Mouse (Mus musculus): ENCODE results near the gene Fmo1. TPM values are rescaled to one million over a fixed set of nuclear protein-coding genes. Genes with fewer than 3 reads are reported as not detected.

The Fmo1 gene
- polyA plus RNA-seq, 1 experiment from 2014 or later, result 19.1 TPM

DNA sequence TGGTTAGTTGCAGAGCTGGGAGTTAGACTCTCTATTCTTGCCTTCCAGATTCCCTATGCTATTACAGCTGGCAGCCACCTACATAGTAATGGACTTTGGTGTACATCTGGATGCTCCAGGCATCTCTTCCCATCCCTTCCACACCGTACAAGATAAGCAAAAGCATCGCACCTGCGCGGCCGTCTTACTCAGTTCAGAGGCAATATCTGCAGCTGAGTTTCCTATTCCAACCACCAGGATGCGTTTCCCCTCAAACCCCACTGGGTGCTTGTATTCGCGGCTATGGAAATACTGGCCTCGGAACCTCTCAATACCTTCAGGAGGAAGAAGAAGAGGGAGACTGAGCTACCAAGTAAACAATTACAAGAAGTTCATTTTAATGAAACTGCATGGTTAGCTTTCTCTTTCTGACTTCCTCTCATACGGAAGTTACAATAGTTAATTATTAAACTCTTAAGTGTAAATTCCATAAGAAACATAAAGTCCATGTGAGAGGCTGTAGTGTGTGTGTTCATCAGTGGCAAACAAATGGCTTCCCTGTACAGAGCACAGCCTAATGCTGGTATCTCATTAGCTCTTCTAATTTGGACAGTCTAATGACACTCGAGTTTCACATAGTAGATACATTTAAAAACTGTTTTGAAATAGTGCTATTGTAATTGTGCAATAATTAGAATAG, 19.9 kb upstream of the Fmo1 start:
- ChIA-PET CTCF (interaction anchor here (1.4 to 1.5 kb wide), 2 partner anchors 11 kb away, joined by 3 to 4 read pairs; no protein-coding TSS in a partner anchor), POLR2A (no interaction called here)
- ATAC-seq (no peak), DNase-seq (ENCODE audit: low read depth, low spot score) (no peak)
- peak; percentile 10 for TF ChIP-seq CTCF (IDR thresholded peaks at IDR 0.05)
- peaks cover 22% of the 10 kb centered on the region for H3K27me3 ChIP-seq
- in situ Hi-C loops (cut with MboI; ENCODE audit: low pct_unique_long_range_greater_than_20kb), result loop anchor here (25.0 kb wide), 1 partner anchor 1026 kb away; no protein-coding TSS in a partner anchor

DNA sequence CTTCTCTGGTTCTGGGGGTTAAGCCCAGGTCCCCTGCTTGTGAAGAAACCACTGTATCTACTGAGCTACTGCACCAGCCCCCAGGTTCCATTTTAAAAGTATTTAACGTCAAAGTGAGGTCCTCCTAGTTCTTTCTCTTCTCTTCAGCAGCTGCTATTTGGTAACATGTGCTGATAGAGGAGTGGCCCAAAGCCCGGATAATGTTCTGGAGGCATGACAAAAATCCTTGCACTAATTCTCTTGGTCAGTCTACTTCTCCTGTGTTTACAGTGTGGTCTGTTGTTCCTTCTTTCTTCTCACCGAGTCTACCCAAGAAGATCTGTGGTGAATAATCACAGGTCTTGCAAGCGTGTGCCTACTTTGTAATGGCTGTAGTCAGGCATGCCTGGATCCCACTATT, 16.3 kb upstream of the Fmo1 start:
- H3K27me3 ChIP-seq, result peaks cover 14% of the 10 kb centered on the region
- ATAC-seq (no peak), DNase-seq (ENCODE audit: low read depth, low spot score) (no peak)
- in situ Hi-C loops (cut with MboI; ENCODE audit: low pct_unique_long_range_greater_than_20kb), result loop anchor here (25.0 kb wide), 1 partner anchor 1030 kb away; no protein-coding TSS in a partner anchor
- ChIA-PET POLR2A (no interaction called here), CTCF (interaction anchor here (0.8 kb wide), 1 partner anchor 21 kb away, joined by 3 read pairs; no protein-coding TSS in a partner anchor)
- TF ChIP-seq CTCF (IDR thresholded peaks at IDR 0.05), result no peak

DNA sequence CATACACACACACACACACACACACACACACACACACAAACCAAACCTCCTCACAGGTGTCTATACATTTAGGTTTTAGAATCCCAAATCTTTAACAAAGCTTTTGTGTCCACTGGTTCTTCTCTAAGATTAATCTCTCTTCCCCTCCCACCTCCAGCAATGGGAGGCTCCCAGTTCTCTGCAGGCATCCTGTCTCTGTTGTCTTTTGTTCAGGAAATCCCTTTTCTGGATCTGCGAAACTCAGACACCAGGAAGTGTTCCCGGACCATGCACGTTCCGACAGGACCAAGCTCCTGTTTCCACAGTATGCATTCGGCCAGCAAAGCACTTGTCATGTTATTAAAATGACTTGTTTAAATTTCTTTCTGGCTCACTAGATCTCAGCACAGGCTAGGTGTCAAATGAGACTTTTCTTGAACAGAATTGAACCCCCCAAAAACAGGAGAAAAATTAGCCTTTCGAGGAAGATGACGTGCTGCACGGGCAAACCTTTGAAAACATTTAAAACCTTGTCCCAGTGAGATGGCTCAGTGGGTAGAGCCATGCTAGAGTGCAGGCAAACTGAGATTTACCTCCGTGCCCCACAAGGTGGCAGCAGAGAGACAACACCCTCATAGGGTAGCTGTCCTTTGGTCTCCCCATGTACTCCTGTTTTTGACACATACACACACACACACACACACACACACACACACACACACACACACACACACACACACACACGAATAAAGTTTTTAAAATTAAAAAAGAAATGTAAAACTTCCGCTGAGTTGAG, 13.4 kb upstream of the Fmo1 start:
- TF ChIP-seq CTCF (IDR thresholded peaks at IDR 0.05), result peak; percentile 65
- peaks cover 21% of the 10 kb centered on the region for H3K27me3 ChIP-seq
- no peak for DNase-seq (ENCODE audit: low read depth, low spot score)
- in situ Hi-C loops (cut with MboI; ENCODE audit: low pct_unique_long_range_greater_than_20kb), result loop anchor here (25.0 kb wide), 1 partner anchor 1033 kb away; no protein-coding TSS in a partner anchor
- ChIA-PET CTCF (interaction anchor here (0.6 to 1.1 kb wide), 5 partner anchors 16 to 85 kb away, joined by 3 read pairs; no protein-coding TSS in a partner anchor), POLR2A (interaction anchor here (0.6 to 0.7 kb wide), 2 partner anchors 14 to 19 kb away, joined by 3 to 5 read pairs; no protein-coding TSS in a partner anchor)
- ATAC-seq, result no peak

DNA sequence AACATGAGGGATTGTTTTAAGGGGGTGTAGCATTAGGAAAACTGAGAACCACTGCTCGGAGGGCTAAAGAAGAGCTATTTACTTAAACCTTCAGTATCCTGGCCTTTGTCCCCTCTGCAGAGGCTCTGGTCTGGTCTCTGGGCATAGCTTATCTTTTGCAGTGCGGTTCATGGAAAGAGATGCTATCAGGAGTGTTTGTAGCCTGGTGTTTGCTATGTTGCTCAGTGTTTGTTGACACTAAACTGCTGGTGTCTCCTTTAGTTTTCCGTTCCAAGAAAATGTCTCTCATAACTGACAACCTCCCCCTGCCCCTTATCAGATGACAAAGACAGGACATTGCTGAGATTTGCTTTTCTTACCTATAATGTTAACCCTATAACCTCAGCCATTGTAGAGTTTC, 8.7 kb upstream of the Fmo1 start:
- CTCF ChIA-PET, result interaction anchor here (0.6 to 1.5 kb wide), 4 partner anchors 11 to 109 kb away, joined by 3 to 4 read pairs (median 3); no protein-coding TSS in a partner anchor
- DNase-seq (ENCODE audit: low read depth, low spot score), result no peak
- H3K27me3 ChIP-seq, result peaks cover 24% of the 10 kb centered on the region
- no peak for ATAC-seq
- in situ Hi-C loops (cut with MboI; ENCODE audit: low pct_unique_long_range_greater_than_20kb), result loop anchor here (25.0 kb wide), 1 partner anchor 1037 kb away; no protein-coding TSS in a partner anchor
- TF ChIP-seq CTCF (IDR thresholded peaks at IDR 0.05), result no peak
- POLR2A ChIA-PET, result interaction anchor here (0.8 kb wide), 1 partner anchor 198 kb away, joined by 3 read pairs; no protein-coding TSS in a partner anchor

DNA sequence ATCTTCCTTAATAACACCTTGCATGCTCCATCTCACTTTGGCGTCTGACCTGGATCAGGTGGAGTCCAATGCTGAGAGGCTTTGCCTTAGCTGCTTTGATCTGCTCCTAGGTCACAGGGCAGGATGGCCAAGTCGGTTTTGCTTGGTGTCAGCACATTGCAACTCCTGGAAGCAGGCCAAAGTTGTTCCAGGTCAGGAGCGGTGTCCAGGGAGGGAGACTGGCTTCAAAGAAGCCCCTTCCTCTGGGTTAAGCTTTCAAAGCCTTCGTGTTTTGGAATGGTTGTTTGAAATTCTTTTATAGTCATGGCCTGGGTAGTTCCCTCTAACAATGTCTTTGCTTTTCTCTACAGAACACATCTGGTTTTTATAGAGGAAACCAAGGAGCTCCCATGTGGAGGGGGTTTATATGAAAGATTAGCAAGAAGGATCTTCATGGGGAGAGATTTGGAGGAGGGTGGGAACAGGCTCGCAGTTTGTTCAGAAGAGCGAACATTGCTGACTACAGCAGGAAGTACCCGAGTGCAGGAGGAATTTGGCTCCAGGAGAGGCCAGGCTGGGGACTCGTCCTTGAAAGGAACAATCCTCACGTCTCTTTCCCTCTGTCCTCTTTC, 5.4 kb upstream of the Fmo1 start:
- in situ Hi-C loops (cut with MboI; ENCODE audit: low pct_unique_long_range_greater_than_20kb), result no loop called here
- H3K27me3 ChIP-seq, result peaks cover 20% of the 10 kb centered on the region
- ChIA-PET POLR2A (no interaction called here), CTCF (no interaction called here)
- no peak for TF ChIP-seq CTCF (IDR thresholded peaks at IDR 0.05)
- DNase-seq (ENCODE audit: low read depth, low spot score) (no peak), ATAC-seq (no peak)

DNA sequence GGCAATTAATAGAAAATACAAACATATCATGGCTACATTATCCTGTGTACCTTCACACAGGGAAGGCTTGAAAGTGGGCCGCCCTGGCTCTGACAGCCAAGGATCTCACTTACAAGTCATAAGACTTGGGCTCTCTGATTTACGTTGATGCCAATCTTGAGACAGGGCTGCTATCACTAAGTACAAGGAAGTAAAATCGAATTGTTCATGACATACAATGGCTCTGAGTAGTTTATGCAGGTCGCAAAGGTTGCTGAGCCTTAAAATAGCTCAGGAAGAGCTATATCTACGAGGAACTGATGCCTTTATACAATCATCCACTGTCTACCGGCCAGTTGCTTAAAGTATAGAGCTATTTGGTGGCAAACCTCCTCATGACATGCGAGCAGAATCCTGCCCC, 4.6 kb upstream of the Fmo1 start:
- in situ Hi-C loops (cut with MboI; ENCODE audit: low pct_unique_long_range_greater_than_20kb), result no loop called here
- POLR2A ChIA-PET, result no interaction called here
- H3K27me3 ChIP-seq, result peaks cover 16% of the 10 kb centered on the region
- no peak for TF ChIP-seq CTCF (IDR thresholded peaks at IDR 0.05)
- DNase-seq (ENCODE audit: low read depth, low spot score) (no peak), ATAC-seq (no peak)
- CTCF ChIA-PET, result no interaction called here

DNA sequence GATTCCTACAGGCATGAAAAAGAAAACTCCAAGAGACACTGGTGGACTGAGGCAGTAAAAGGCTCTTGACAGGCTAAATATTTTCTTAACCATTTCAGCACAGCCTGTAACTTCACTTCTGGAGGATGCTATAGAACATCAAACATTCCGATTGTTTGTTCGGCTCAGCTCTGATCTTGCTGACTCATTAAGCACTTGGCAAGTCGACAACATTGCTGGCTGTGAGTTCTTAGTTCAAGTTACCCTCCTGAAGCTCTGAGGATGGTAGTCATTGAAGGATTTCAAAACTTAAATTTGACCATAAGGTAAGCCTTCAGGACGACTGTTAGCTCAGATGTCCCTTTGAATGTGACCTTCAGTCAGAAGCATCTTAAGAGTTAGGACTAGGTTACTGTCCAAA, 986 bp upstream of the Fmo1 start:
- no peak for DNase-seq (ENCODE audit: low read depth, low spot score)
- CTCF ChIA-PET, result no interaction called here
- POLR2A ChIA-PET, result no interaction called here
- no peak for TF ChIP-seq CTCF (IDR thresholded peaks at IDR 0.05)
- ATAC-seq, result no peak
- in situ Hi-C loops (cut with MboI; ENCODE audit: low pct_unique_long_range_greater_than_20kb), result no loop called here
- H3K27me3 ChIP-seq, result peaks cover 13% of the 10 kb centered on the region

DNA sequence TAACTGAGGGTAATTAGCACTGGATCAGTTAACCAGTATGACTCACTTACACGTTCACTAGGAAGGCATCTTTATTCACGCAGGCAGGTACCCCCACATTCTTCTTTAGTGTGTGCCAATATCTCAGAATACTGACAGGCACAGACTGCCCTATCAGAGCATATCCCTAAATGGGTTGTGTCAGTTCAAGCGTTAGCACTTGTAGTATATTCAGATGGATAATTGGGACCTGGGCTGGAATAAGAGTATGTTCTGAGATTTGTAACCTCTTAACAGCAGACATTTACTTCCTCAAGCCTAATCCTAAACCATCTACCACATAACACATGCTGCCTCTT, 948 bp downstream of the Fmo1 start:
- ATAC-seq (no peak), DNase-seq (ENCODE audit: low read depth, low spot score) (no peak)
- no peak for TF ChIP-seq CTCF (IDR thresholded peaks at IDR 0.05)
- ChIA-PET POLR2A (no interaction called here), CTCF (no interaction called here)
- H3K27me3 ChIP-seq, result peaks cover 4% of the 10 kb centered on the region
- in situ Hi-C loops (cut with MboI; ENCODE audit: low pct_unique_long_range_greater_than_20kb), result no loop called here

DNA sequence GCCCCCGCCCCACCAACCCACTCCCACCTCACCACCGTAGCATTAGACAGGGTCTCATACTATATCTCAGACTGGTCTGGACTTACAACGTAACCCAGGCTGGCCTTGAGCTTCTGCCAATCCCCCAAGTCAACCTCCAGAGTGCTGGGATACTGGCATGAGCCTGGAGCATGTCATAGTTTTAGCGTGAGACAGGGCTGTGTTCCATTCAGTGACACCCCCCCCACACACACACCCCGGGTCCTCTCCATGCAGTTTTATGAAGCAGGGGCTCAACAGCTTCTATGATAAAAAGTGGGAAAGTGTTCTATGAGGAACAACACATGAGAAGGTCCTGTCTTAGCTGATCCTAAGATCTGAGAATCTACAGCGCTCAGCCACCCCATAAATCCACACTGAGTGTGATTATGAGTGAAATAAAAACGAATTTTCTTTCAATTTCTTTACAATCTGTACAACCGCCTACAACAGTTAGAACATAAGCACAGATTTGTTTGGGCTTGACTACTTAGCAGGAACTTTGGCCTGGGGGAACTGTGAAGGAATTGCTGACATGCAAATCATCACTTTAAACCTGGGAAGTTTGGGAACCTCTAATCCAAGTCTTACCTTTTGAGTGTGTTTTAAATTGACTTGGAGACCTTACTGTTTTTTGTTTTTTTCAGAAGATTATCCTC, 1.5 kb downstream of the Fmo1 start:
- TF ChIP-seq CTCF (IDR thresholded peaks at IDR 0.05), result no peak
- ChIA-PET POLR2A (interaction anchor here (0.8 kb wide), 1 partner anchor 28 kb away, joined by 4 read pairs; no protein-coding TSS in a partner anchor), CTCF (no interaction called here)
- DNase-seq (ENCODE audit: low read depth, low spot score) (no peak), ATAC-seq (no peak)
- in situ Hi-C loops (cut with MboI; ENCODE audit: low pct_unique_long_range_greater_than_20kb), result no loop called here
- no peaks in the 10 kb centered on the region for H3K27me3 ChIP-seq

DNA sequence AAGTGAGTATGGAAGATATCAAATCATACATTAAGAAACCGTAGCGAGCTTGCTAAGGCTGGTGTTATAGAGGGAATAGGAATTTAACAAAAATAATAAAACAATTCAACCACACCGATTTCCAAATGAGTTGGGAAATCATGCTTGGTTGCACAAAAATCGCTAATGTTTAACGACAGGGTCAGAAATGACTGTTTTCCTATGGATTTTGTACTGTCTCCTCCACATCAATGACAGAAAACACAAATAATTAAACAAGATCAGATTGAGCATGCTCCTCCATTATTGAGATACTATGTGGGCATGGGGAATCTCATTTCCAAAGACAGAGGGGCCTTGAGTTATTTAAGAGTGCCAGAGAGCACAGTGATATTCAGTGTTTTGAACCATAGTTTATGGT, 2.1 kb downstream of the Fmo1 start:
- ATAC-seq (no peak), DNase-seq (ENCODE audit: low read depth, low spot score) (no peak)
- no peaks in the 10 kb centered on the region for H3K27me3 ChIP-seq
- POLR2A ChIA-PET, result interaction anchor here (0.8 kb wide), 1 partner anchor 29 kb away, joined by 4 read pairs; no protein-coding TSS in a partner anchor
- no peak for TF ChIP-seq CTCF (IDR thresholded peaks at IDR 0.05)
- CTCF ChIA-PET, result interaction anchor here (0.9 kb wide), 1 partner anchor 11 kb away, joined by 3 read pairs; no protein-coding TSS in a partner anchor
- in situ Hi-C loops (cut with MboI; ENCODE audit: low pct_unique_long_range_greater_than_20kb), result no loop called here

Data from Patski (cell line).